Mouse (Mus musculus) small intestine, adult 2 months (tissue): ENCODE measurements around the gene Nek4.

Experiments
- CTCF ChIP-seq: fragments of 200-500 bp; IDR thresholded peaks from 2 replicates; pipeline ENCODE4 v1.5.1; 2012; ENCODE audit warnings: low read depth, mild to moderate bottlenecking, control low read depth, inconsistent platforms, low read length, moderate library complexity, mixed read lengths; ENCODE audit not compliant: insufficient replicate concordance, insufficient read length; ENCODE audit errors: extremely low read depth
- POLR2A ChIP-seq: fragments of 200-500 bp; IDR thresholded peaks from 2 replicates; pipeline ENCODE4 v1.6.1; 2012; ENCODE audit warnings: low read depth, mild to moderate bottlenecking, control low read depth, inconsistent platforms, low read length, moderate library complexity

DNA sequence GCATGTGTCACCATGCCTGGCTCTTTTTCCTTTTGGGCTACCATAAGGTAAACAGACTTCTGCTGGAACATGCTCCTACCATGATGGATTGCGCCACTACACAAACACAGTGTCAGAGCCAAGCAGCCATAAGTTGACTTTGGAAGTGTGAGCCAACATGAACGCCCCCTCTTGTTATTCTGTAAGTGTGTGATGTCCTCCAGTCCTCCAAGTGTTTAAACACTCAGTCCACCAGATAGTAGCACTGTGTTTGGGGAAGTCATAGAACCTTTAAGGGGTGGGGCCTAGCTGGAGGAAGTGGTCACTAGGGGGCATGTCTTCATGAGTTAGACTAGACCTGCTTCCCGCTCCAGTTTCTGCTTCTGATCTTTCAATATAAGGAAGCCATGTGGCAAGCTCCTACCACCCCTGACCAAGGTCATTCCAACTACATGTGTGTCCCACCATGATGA, 43.3 kb upstream of the Nek4 start:
- TF ChIP-seq POLR2A (no peak), CTCF (no peak)
